Mouse (Mus musculus): ENCODE measurements around the gene Myog. TPM values are rescaled to one million over a fixed set of nuclear protein-coding genes. Genes with fewer than 3 reads are reported as not detected.

The Myog gene
- total RNA-seq, 2 experiments from 2014 or later, result 16.2 to 26.0 TPM

GRCm38 (mm10) chr1:134322591-134322990, 32.8 kb downstream of the Myog start:
- no peak for DNase-seq

GRCm38 (mm10) chr1:134326841-134327346, 37.1 kb downstream of the Myog start:
- DNase-seq, result no peak

- DNase-seq, result peak; percentile 46
Measured at GRCm38 (mm10) chr1:134331879-134332635, 42.3 kb downstream of the Myog start.

GRCm38 (mm10) chr1:134332770-134333271, 43.0 kb downstream of the Myog start, which contains the start of gene Ppfia4:
Gene Ppfia4, minus strand, starts transcription at chr1:134332928.
- DNase-seq, result peak; percentile 59

GRCm38 (mm10) chr1:134333371-134334110, 43.8 kb downstream of the Myog start:
- DNase-seq, result no peak

GRCm38 (mm10) chr1:134334111-134334827, 44.5 kb downstream of the Myog start:
- DNase-seq, result no peak

GRCm38 (mm10) chr1:134335211-134335923, 45.6 kb downstream of the Myog start:
- DNase-seq, result no peak

- no peak for DNase-seq
Measured at GRCm38 (mm10) chr1:134335924-134336810, 46.4 kb downstream of the Myog start.

- no peak for DNase-seq
Measured at GRCm38 (mm10) chr1:134336958-134337710, 47.3 kb downstream of the Myog start.

- no peak for DNase-seq
Measured at GRCm38 (mm10) chr1:134339162-134339561, 49.4 kb downstream of the Myog start.

GRCm38 (mm10) chr1:134339757-134340619, 50.2 kb downstream of the Myog start:
- DNase-seq, result no peak

GRCm38 (mm10) chr1:134341641-134342277, 52.0 kb downstream of the Myog start:
- no peak for DNase-seq

Other genes starting within 250 kb of the Myog start
- gene Btg2, start 210.9 kb upstream of the Myog start, total RNA-seq (2021), result 10 to 100 TPM; 15.1 to 27.0 TPM
- not detected for gene Chit1, start 178.7 kb upstream of the Myog start, total RNA-seq (2021)
- 1 to 10 TPM in 1 of 2 experiments, under 1 TPM in 1; 0.91 to 1.7 TPM for gene Chil1, start 107.8 kb upstream of the Myog start, total RNA-seq (2021)
- gene Mybph, start 96.5 kb upstream of the Myog start, total RNA-seq (2021), result 100 to 1,000 TPM; 335 to 488 TPM
- 1 to 10 TPM in 1 of 2 experiments, under 1 TPM in 1; 0.49 to 2.7 TPM for gene Adora1, start 54.6 kb upstream of the Myog start, total RNA-seq (2021)
- gene Ppfia4, start 42.9 kb downstream of the Myog start, total RNA-seq (2021), result 1 to 10 TPM in 1 of 2 experiments, under 1 TPM in 1; 0.97 to 1.0 TPM
- gene Tmem183a, start 72.0 kb downstream of the Myog start, total RNA-seq (2021), result 10 to 100 TPM; 13.2 to 15.1 TPM
- gene 4933406M09Rik, start 96.0 kb downstream of the Myog start, total RNA-seq (2021), result not detected
- 10 to 100 TPM; 80.3 to 88.3 TPM for gene Cyb5r1, start 115.6 kb downstream of the Myog start, total RNA-seq (2021)
- 100 to 1,000 TPM; 149 to 152 TPM for gene Adipor1, start 125.4 kb downstream of the Myog start, total RNA-seq (2021)
- 10 to 100 TPM; 13.4 to 15.1 TPM for gene Klhl12, start 165.5 kb downstream of the Myog start, total RNA-seq (2021)
- gene Rabif, start 204.7 kb downstream of the Myog start, total RNA-seq (2021), result 1 to 10 TPM; 5.7 to 6.6 TPM

All from gastrocnemius, postnatal 25 days (tissue).